Mouse (Mus musculus): ENCODE results near the gene Grid2ip.

Gene Grid2ip

DNA sequence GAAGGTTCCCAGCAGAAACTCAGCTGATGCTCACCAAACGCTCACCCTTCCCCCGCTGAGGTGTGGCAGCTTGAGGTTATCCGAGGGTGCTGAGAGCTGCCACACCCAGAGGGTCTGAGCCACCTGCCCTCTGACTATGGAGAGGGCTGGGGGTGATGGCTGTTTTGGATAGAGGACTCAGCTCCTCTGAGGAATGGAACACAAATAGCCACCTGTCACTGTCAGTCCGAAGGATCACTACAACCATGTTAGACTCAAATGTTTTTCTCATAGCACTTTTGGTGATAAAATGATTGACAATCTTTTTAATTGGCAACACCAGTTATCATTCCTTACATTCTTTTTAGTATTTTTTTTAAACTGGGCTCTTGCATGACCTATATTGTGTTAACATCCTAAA, 64.3 kb downstream of the Grid2ip start:
- no peak for DNase-seq

DNA sequence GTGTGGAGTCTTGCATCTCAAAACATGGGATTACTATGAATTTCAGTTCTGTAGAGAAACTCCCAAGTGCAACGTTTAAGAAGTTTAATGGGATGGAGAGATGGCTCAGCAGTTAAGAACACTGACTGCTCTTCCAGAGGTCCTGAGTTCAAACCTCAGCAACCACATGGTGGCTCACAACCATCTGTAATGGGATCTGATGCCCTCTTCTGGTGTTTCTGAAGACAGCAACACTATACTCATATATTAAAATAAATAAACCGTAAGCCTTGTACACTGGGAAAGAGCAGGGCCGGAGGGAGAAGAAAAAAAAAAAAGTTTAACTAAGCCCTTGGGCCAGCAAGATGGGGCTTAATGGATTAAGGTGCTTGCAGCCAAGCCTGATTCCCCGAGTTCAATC, 65.9 kb downstream of the Grid2ip start:
- DNase-seq, result no peak

DNA sequence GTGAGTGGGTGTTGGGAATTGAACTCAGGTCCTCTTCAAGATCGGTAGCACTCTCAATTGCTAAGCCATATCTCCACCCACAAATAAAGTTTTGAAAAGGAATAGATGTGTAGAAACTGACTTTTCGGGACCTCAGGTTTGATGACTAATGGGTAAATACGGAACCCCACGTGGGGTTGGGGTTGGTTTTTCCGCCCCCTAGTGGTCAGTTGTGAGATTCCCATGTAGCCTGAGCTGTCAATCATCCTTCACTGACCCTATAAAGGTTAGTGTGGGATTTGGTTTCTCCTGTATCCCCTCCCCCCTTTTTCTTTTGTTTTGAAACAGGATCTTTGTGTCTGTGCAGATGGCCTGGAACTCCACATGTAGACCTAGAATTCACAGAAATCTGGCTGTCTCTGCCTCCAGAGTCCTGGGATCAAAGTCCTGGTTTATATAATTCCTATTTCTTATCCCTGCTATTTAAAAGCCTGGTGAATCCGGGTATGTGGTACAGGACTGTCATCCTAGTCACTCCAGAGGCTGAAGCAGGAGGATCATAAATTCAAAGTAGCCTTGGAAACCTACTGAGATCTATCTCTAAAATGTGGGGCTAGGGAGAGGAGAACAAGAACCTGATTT, 66.9 kb downstream of the Grid2ip start:
- peak; percentile 65 for DNase-seq

DNA sequence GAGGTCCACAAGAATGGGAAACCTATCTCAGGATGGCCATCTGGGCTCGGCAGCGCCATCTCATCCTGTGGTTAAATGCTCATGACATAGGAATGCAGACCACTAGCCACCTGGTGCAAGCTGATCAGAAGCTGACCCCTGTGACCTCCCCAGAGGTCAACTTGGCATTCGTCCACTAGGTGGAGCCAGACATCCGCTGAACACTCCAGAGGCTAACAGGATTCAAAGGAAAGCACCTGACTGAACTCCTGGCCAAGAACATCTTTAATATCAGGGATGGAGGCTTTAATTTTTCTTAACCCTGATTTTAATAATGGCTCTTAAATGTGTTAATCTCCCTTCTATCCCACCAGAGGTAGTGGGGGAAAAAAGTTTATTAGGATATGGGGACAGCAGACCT, 77.3 kb downstream of the Grid2ip start:
- peak; percentile 79 for DNase-seq

DNA sequence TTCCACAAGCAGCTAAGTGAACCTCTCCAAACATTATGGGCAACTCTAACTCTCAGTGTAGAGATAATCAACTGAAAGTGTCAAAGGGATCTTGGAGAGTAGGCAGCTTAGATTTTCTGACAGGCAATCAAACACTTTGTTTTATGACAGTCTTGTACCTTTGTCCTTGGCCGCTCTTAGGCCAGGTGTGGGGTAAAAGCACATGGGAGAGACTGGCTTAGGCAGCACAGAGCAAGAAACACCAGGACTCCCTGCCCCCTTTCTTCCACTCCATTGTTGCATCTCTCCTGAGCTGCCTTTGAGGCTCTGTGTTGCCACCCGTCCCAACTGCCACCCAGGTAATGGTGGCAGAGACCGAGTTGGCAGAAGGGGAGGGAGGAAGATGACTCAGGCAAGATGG, 84.2 kb downstream of the Grid2ip start:
- DNase-seq, result no peak

DNA sequence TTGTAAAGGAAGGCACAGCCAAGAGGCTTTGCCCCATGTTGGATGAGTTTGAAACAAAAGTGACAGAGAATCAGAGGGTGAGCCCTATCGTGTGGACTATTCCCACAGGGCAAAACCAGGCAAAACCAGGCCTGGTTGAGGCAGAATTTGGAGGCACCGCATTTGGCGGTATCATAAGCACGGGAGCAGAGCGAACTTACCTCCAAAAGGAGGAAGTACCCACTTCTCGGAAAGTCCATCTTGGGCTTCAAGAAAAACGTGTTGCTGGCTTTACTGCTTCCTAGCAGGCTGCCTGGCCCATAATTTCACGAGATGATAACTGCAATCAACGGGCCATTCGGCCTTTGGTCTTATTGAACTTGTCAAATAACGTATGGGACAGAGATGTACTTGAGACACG, 84.6 kb downstream of the Grid2ip start:
- no peak for DNase-seq
